In the genomic region with DNA sequence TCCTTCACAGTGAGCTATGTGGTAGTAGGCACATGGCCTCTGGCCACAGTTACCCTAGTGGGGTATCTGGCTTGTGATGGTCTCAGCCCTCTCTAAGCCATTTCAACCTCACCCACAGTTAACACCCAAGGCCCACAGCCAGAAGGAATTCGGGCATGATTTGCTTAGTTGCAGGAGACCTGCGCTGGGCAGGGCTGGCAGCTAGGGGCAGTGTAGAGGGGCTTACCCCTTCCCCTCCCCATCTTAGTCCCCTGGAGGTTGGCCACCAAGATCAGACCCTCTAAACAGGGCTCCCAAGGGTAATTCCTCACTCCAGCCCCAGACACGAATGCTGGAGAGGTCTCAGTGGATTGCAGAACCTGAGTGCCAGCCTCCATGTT, we compare ENCODE assay signal across 8 mouse cellular contexts. TPM values are rescaled to one million over a fixed set of nuclear protein-coding genes. Genes with fewer than 3 reads are reported as not detected.
DNase-seq lines count a peak whose midpoint lies in the region; ATAC-seq and TF ChIP-seq lines count a peak whose summit lies in the region.

No protein-coding gene starts in this region.

- H3K9me3 ChIP-seq in heart, postnatal 0 days (replicated peaks; ENCODE audit: control insufficient read depth, low read length), result no peaks in the 10 kb centered on the region
- H3K9me3 ChIP-seq in lung, postnatal 0 days (ENCODE audit: low read length), result no peaks in the 10 kb centered on the region
- H3K9me3 ChIP-seq in stomach, postnatal 0 days (ENCODE audit: control insufficient read depth, low read length), result no peaks in the 10 kb centered on the region

- DNase-seq in kidney, postnatal 10 days, result peak; percentile 49
- DNase-seq in kidney, postnatal 14 days, result no peak
- no peak for DNase-seq in heart, postnatal 0 days (ENCODE audit: low spot score)
- peak; percentile 46 for DNase-seq in lung, postnatal 0 days (ENCODE audit: low spot score)
- DNase-seq in stomach, postnatal 0 days (ENCODE audit: low spot score), result peak; percentile 34
- no peak for DNase-seq in spleen, postnatal 14 days (ENCODE audit: low spot score in 2 of 2)
- no peak for DNase-seq in frontal cortex, postnatal 10 days (ENCODE audit: low spot score in 2 of 2)

- H3K4me1 ChIP-seq in brown adipose tissue, adult 24 weeks (ENCODE audit: control insufficient read depth, insufficient read depth, insufficient read length, low read length), result no peaks in the 10 kb centered on the region
- H3K4me1 ChIP-seq in heart, postnatal 0 days (ENCODE audit: control insufficient read depth, insufficient read depth), result 0 out of 2 replicates have a peak, but pooled peaks cover 10% of the 10 kb centered on the region
- peaks cover 17% of the 10 kb centered on the region; the same call in 1 of the 2 replicates for H3K4me1 ChIP-seq in lung, postnatal 0 days (ENCODE audit: insufficient read depth, low read depth, low read length)
- H3K4me1 ChIP-seq in stomach, postnatal 0 days (replicated peaks; ENCODE audit: control insufficient read depth, insufficient read depth), result no peaks in the 10 kb centered on the region

- peak overlapping the region; percentile 58 for H3K9ac ChIP-seq in heart, postnatal 0 days (replicated peaks; ENCODE audit: low read depth, low read length)
- peak overlapping the region; percentile 46 for H3K9ac ChIP-seq in lung, postnatal 0 days (replicated peaks; ENCODE audit: low read depth)
- H3K9ac ChIP-seq in stomach, postnatal 0 days (ENCODE audit: low read length), result peak overlapping the region; percentile 64; the same call in 1 of the 2 replicates

- peaks cover 16% of the 10 kb centered on the region for H3K27me3 ChIP-seq in heart, postnatal 0 days (ENCODE audit: control insufficient read depth, insufficient read depth, low read length)
- no peaks in the 10 kb centered on the region for H3K27me3 ChIP-seq in lung, postnatal 0 days (replicated peaks; ENCODE audit: insufficient read depth, low read length)
- H3K27me3 ChIP-seq in stomach, postnatal 0 days (ENCODE audit: control insufficient read depth, insufficient read depth, low read length), result no peaks in the 10 kb centered on the region

- no peak for TF ChIP-seq EP300 in heart, postnatal 0 days (IDR thresholded peaks at IDR 0.05; ENCODE audit: low read depth)
- TF ChIP-seq EP300 in lung, postnatal 0 days (IDR thresholded peaks at IDR 0.05), result no peak
- TF ChIP-seq EP300 in stomach, postnatal 0 days (optimal IDR thresholded peaks at IDR 0.05), result no peak

- WGBS in heart, postnatal 0 days, result 26% methylated on average over 3 of the region's 3 CpGs
- WGBS in lung, postnatal 0 days, result 3% methylated on average over 3 of the region's 3 CpGs
- 32% methylated on average over 3 of the region's 3 CpGs for WGBS in stomach, postnatal 0 days

- peak overlapping the region; percentile 67 for H3K4me3 ChIP-seq in brown adipose tissue, adult 24 weeks (ENCODE audit: insufficient read depth, low read depth, low read length)
- peak overlapping the region; percentile 63 for H3K4me3 ChIP-seq in heart, postnatal 0 days (ENCODE audit: low read depth, low read length)
- peak overlapping the region; percentile 59 for H3K4me3 ChIP-seq in lung, postnatal 0 days (ENCODE audit: low read depth, low read length)
- H3K4me3 ChIP-seq in stomach, postnatal 0 days (ENCODE audit: low read depth, low read length), result peak overlapping the region; percentile 58

- 0 out of 2 replicates have a peak, but pooled peaks have one; percentile 22 for ATAC-seq in heart, postnatal 0 days (ENCODE audit: insufficient read depth, low read depth)
- no peak for ATAC-seq in lung, postnatal 0 days
- 0 out of 2 replicates have a peak, but pooled peaks have one; percentile 30 for ATAC-seq in stomach, postnatal 0 days (ENCODE audit: low FRiP score, low TSS enrichment)

- no peak overlapping the region for H3K27ac ChIP-seq in brown adipose tissue, adult 24 weeks (replicated peaks; ENCODE audit: low read depth, low read length)
- H3K27ac ChIP-seq in heart, postnatal 0 days (ENCODE audit: low read depth), result 0 out of 2 replicates have a peak overlapping the region, but pooled peaks have one; percentile 71
- peak overlapping the region; percentile 81; the same call in 1 of the 2 replicates for H3K27ac ChIP-seq in lung, postnatal 0 days (ENCODE audit: low read length)
- 0 out of 2 replicates have a peak overlapping the region, but pooled peaks have one; percentile 45 for H3K27ac ChIP-seq in stomach, postnatal 0 days (replicated peaks)

- TF ChIP-seq CTCF in heart, postnatal 0 days (IDR thresholded peaks at IDR 0.05; ENCODE audit: low read depth), result peak; percentile 43
- peak; percentile 60 for TF ChIP-seq CTCF in lung, postnatal 0 days (IDR thresholded peaks at IDR 0.05)
- peak; percentile 57 for TF ChIP-seq CTCF in stomach, postnatal 0 days (IDR thresholded peaks at IDR 0.05; ENCODE audit: low read depth)

- no peaks in the 10 kb centered on the region for H3K36me3 ChIP-seq in heart, postnatal 0 days (replicated peaks; ENCODE audit: control insufficient read depth, insufficient read depth, low read length)
- H3K36me3 ChIP-seq in lung, postnatal 0 days (ENCODE audit: insufficient read depth, low read length), result no peaks in the 10 kb centered on the region
- no peaks in the 10 kb centered on the region for H3K36me3 ChIP-seq in stomach, postnatal 0 days (ENCODE audit: control insufficient read depth, insufficient read depth, low read length)

- H3K4me2 ChIP-seq in heart, postnatal 0 days (ENCODE audit: low read depth, low read length), result peak overlapping the region; percentile 99
- peak overlapping the region; percentile 96 for H3K4me2 ChIP-seq in lung, postnatal 0 days (replicated peaks; ENCODE audit: low read depth, low read length)
- H3K4me2 ChIP-seq in stomach, postnatal 0 days (replicated peaks; ENCODE audit: low read depth), result peak overlapping the region; percentile 99

RNA-seq across cellular contexts. Expression of a gene that starts 0.9 kb away (rescaled TPM):
- 2.3 and 4.7 TPM in 2 replicates for polyA plus RNA-seq in brown adipose tissue, adult 24 weeks (2012; ENCODE audit: insufficient read depth, insufficient read length, missing spikeins)
- total RNA-seq in heart, postnatal 0 days (2014; rRNA removed; ENCODE audit: low replicate concordance), result 7.1 and 43.7 TPM in 2 replicates
- 3.0 and 3.9 TPM in 2 replicates for polyA plus RNA-seq in heart, postnatal 0 days (2015; fragmentation: Nextera tagmentation; extraction: Ambion mirVana)
- polyA plus RNA-seq in lung, postnatal 0 days (2015; fragmentation: Nextera tagmentation; extraction: Ambion mirVana), result 8.4 and 13.8 TPM in 2 replicates
- polyA plus RNA-seq in stomach, postnatal 0 days (2015; fragmentation: Nextera tagmentation; extraction: Ambion mirVana), result 1.4 and 1.5 TPM in 2 replicates

Comparison
In these comparisons a context has a peak if more than half of its experiments do, and no peak if none do; other contexts are left out.
1. DNase-seq: peak in kidney, postnatal 10 days (single experiment), lung, postnatal 0 days (single experiment) and stomach, postnatal 0 days (single experiment); none in kidney, postnatal 14 days (single experiment), heart, postnatal 0 days (single experiment), spleen, postnatal 14 days (0 of 2) and frontal cortex, postnatal 10 days (0 of 2).
2. Peak in every context shown above with its lines, with median percentiles within 50 percentile points of each other: H3K4me3 ChIP-seq, H3K4me2 ChIP-seq, H3K9ac ChIP-seq and CTCF ChIP-seq.